Mouse (Mus musculus) small intestine, adult 2 months (tissue): ENCODE results near the gene Ltb4r1. TPM values are rescaled to one million over a fixed set of nuclear protein-coding genes. Genes with fewer than 3 reads are reported as not detected.

Source experiments
- H3K27ac ChIP-seq: fragments of 200-500 bp; 2 replicates; pipeline ENCODE4 v1.5.1; 2012; ENCODE audit warnings: low read depth, low read length, control low read depth, inconsistent platforms; ENCODE audit not compliant: insufficient read depth
- H3K27me3 ChIP-seq: fragments of 200-500 bp; 2 replicates; pipeline ENCODE4 v1.6.1; 2012; ENCODE audit warnings: mild to moderate bottlenecking, moderate library complexity, low read length, inconsistent platforms; ENCODE audit not compliant: control insufficient read depth, insufficient read depth
- H3K36me3 ChIP-seq: fragments of 200-500 bp; 2 replicates; pipeline ENCODE4 v1.6.1; 2012; ENCODE audit warnings: mild to moderate bottlenecking, low read length, control low read depth, inconsistent platforms; ENCODE audit not compliant: control insufficient read depth, insufficient read depth
- H3K4me1 ChIP-seq: fragments of 200-500 bp; 2 replicates; pipeline ENCODE4 v1.6.1; 2012; ENCODE audit warnings: low read length, inconsistent platforms, mixed read lengths; ENCODE audit not compliant: control insufficient read depth, insufficient read depth, insufficient read length
- H3K4me3 ChIP-seq: fragments of 200-500 bp; 2 replicates; pipeline ENCODE4 v1.5.1; 2012; ENCODE audit warnings: low read depth, mild to moderate bottlenecking, control low read depth, inconsistent platforms, low read length, moderate library complexity
- CTCF ChIP-seq: fragments of 200-500 bp; IDR thresholded peaks from 2 replicates; pipeline ENCODE4 v1.5.1; 2012; ENCODE audit warnings: low read depth, mild to moderate bottlenecking, control low read depth, inconsistent platforms, low read length, moderate library complexity, mixed read lengths; ENCODE audit not compliant: insufficient replicate concordance, insufficient read length; ENCODE audit errors: extremely low read depth
- POLR2A ChIP-seq: fragments of 200-500 bp; IDR thresholded peaks from 2 replicates; pipeline ENCODE4 v1.6.1; 2012; ENCODE audit warnings: low read depth, mild to moderate bottlenecking, control low read depth, inconsistent platforms, low read length, moderate library complexity
- WGBS: fragments of 180-500 bp; shearing (Covaris S2); methylation state at CpG from one replicate; pipeline ENCODE4 v1.1.7; 2018; 5-methylcytosine and 5-hydroxymethylcytosine counted together
- polyA plus RNA-seq: library from polyadenylated mRNA; depleted of rRNA; stranded (reverse); fragments of >200 nt; gene quantifications from 2 replicates; pipeline ENCODE4 v1.2.3, GENCODE M21; 2012

The Ltb4r1 gene
- polyA plus RNA-seq, 1 experiment: 25.3 TPM

- Histone ChIP-seq H3K4me1 (peaks cover 8% of the 10 kb centered on the region), H3K27ac (no peak overlapping the region), H3K27me3 (0 out of 2 replicates have a peak, but pooled peaks cover 13% of the 10 kb centered on the region), H3K36me3 (no peaks in the 10 kb centered on the region), H3K4me3 (peak overlapping the region; percentile 60)
- 2% methylated on average over 77 of the region's 77 CpGs for WGBS
- TF ChIP-seq CTCF (peak; percentile 26; the same call in 1 of the 2 replicates), POLR2A (0 out of 2 replicates have a peak, but pooled peaks have one; percentile 26)
Observed at GRCm38 (mm10) chr14:55762001-55762821, 3.6 kb upstream of the Ltb4r1 start.

- Histone ChIP-seq H3K36me3 (no peaks in the 10 kb centered on the region), H3K4me3 (no peak overlapping the region), H3K27ac (no peak overlapping the region), H3K27me3 (0 out of 2 replicates have a peak, but pooled peaks cover 13% of the 10 kb centered on the region), H3K4me1 (peaks cover 16% of the 10 kb centered on the region)
- WGBS: 66% methylated on average over 7 of the region's 7 CpGs
- TF ChIP-seq CTCF (no peak), POLR2A (no peak)
Observed at GRCm38 (mm10) chr14:55763166-55763565, 2.6 kb upstream of the Ltb4r1 start.

GRCm38 (mm10) chr14:55767519-55768414 is 2.0 kb downstream of the Ltb4r1 start:
- H3K27me3 ChIP-seq: 0 out of 2 replicates have a peak, but pooled peaks cover 1% of the 10 kb centered on the region
- TF ChIP-seq CTCF (0 out of 2 replicates have a peak, but pooled peaks have one; percentile 47), POLR2A (0 out of 2 replicates have a peak, but pooled peaks have one; percentile 27)
- H3K4me1 ChIP-seq: peaks cover 20% of the 10 kb centered on the region
- WGBS: 6% methylated on average over 52 of the region's 52 CpGs
- H3K36me3 ChIP-seq: no peaks in the 10 kb centered on the region
- no peak overlapping the region for H3K27ac ChIP-seq
- peak overlapping the region; percentile 57 for H3K4me3 ChIP-seq

GRCm38 (mm10) chr14:55768555-55768954 is 2.8 kb downstream of the Ltb4r1 start:
- no peaks in the 10 kb centered on the region for H3K36me3 ChIP-seq
- H3K4me3 ChIP-seq: no peak overlapping the region
- peaks cover 20% of the 10 kb centered on the region for H3K4me1 ChIP-seq
- no peak overlapping the region for H3K27ac ChIP-seq
- no peaks in the 10 kb centered on the region for H3K27me3 ChIP-seq
- 85% methylated on average over 6 of the region's 6 CpGs for WGBS
- TF ChIP-seq CTCF (no peak), POLR2A (no peak)

- 78% methylated on average over 16 of the region's 16 CpGs for WGBS
- Histone ChIP-seq H3K36me3 (no peaks in the 10 kb centered on the region), H3K4me1 (peaks cover 20% of the 10 kb centered on the region), H3K4me3 (no peak overlapping the region), H3K27me3 (no peaks in the 10 kb centered on the region), H3K27ac (no peak overlapping the region)
- TF ChIP-seq POLR2A (no peak), CTCF (no peak)
Observed at GRCm38 (mm10) chr14:55769087-55769703, 3.4 kb downstream of the Ltb4r1 start.

GRCm38 (mm10) chr14:55776711-55777110 is 10.9 kb downstream of the Ltb4r1 start:
- WGBS: 67% methylated on average over 7 of the region's 7 CpGs
- Histone ChIP-seq H3K36me3 (no peaks in the 10 kb centered on the region), H3K27ac (no peak overlapping the region), H3K4me1 (peaks cover 8% of the 10 kb centered on the region; the same call in 1 of the 2 replicates), H3K4me3 (no peak overlapping the region), H3K27me3 (no peaks in the 10 kb centered on the region)
- TF ChIP-seq POLR2A (no peak), CTCF (no peak)
